Mouse (Mus musculus) kidney, embryonic 16.5 days (tissue): ENCODE results near the gene Tmem200b. TPM values are rescaled to one million over a fixed set of nuclear protein-coding genes. Genes with fewer than 3 reads are reported as not detected.

Experiments
- ATAC-seq: fragments of 200-750 bp; cut with Nextera tagmentation; 2 replicates; pipeline ENCODE4 v1.8.0; 2017; ENCODE audit warnings: moderate TSS enrichment; ENCODE audit not compliant: low FRiP score, low TSS enrichment
- H3K27ac ChIP-seq: fragments of 300-500 bp; sonication (generic); 2 replicates; pipeline ENCODE4 v1.5.1; 2014; ENCODE audit warnings: low read length
- H3K27me3 ChIP-seq: fragments of 300-500 bp; sonication (generic); 2 replicates; pipeline ENCODE4 v1.6.1; 2014; ENCODE audit warnings: low read length, control low read depth, mixed read lengths; ENCODE audit not compliant: insufficient read depth
- H3K36me3 ChIP-seq: fragments of 300-500 bp; sonication (generic); 2 replicates; pipeline ENCODE4 v1.6.1; 2014; ENCODE audit warnings: low read length, control low read depth, mixed read lengths; ENCODE audit not compliant: insufficient read depth
- H3K4me1 ChIP-seq: fragments of 300-500 bp; sonication (generic); 2 replicates; pipeline ENCODE4 v1.6.1; 2014; ENCODE audit warnings: low read length, control low read depth, mixed read lengths; ENCODE audit not compliant: insufficient read depth
- H3K4me2 ChIP-seq: fragments of 300-500 bp; sonication (generic); replicated peaks from 2 replicates; pipeline ENCODE4 v1.6.1; 2014; ENCODE audit warnings: low read depth, low read length
- H3K4me3 ChIP-seq: fragments of 300-500 bp; sonication (generic); 2 replicates; pipeline ENCODE4 v1.5.1; 2014; ENCODE audit warnings: mild to moderate bottlenecking, low read length
- H3K9ac ChIP-seq: fragments of 300-500 bp; sonication (generic); replicated peaks from 2 replicates; pipeline ENCODE4 v1.6.1; 2014; ENCODE audit warnings: low read length
- H3K9me3 ChIP-seq: fragments of 300-500 bp; sonication (generic); 2 replicates; pipeline ENCODE4 v1.6.1; 2016; ENCODE audit warnings: low read length, control low read depth
- WGBS: fragments of 180-500 bp; shearing (Covaris S2); extraction: QIAGEN DNeasy Blood & Tissue Kit; methylation state at CpG from one replicate; pipeline ENCODE4 v1.1.7; 2014; 5-methylcytosine and 5-hydroxymethylcytosine counted together
- polyA plus RNA-seq: library from polyadenylated mRNA; unstranded; fragments of >200 nt; fragmentation: Nextera tagmentation; extraction: Ambion mirVana; gene quantifications from 2 replicates; pipeline ENCODE4 v1.2.1, GENCODE M21; 2015

Gene Tmem200b
- polyA plus RNA-seq, 1 experiment from 2014 or later = 1.0 TPM

- Histone ChIP-seq H3K27ac (no peak overlapping the region), H3K4me3 (no peak overlapping the region), H3K9ac (no peak overlapping the region), H3K4me1 (peaks cover 17% of the 10 kb centered on the region), H3K27me3 (no peaks in the 10 kb centered on the region), H3K4me2 (no peak overlapping the region), H3K9me3 (no peaks in the 10 kb centered on the region), H3K36me3 (peaks cover 15% of the 10 kb centered on the region)
- ATAC-seq = no peak
- 64% methylated on average over 6 of the region's 6 CpGs for WGBS
These were observed 38.0 kb upstream of the Tmem200b start for GRCm38 (mm10) chr4:131883571-131883970.

GRCm38 (mm10) chr4:131885376-131885775, 36.2 kb upstream of the Tmem200b start:
- 75% methylated on average over 6 of the region's 6 CpGs for WGBS
- ATAC-seq = no peak
- no peaks in the 10 kb centered on the region for H3K27me3 ChIP-seq
- H3K9ac ChIP-seq = no peak overlapping the region
- H3K9me3 ChIP-seq = no peaks in the 10 kb centered on the region
- no peak overlapping the region for H3K4me2 ChIP-seq
- H3K4me1 ChIP-seq = peaks cover 6% of the 10 kb centered on the region; the same call in 1 of the 2 replicates
- peaks cover 15% of the 10 kb centered on the region for H3K36me3 ChIP-seq
- no peak overlapping the region for H3K27ac ChIP-seq
- no peak overlapping the region for H3K4me3 ChIP-seq

GRCm38 (mm10) chr4:131888564-131888963, 33.0 kb upstream of the Tmem200b start:
- Histone ChIP-seq H3K9me3 (no peaks in the 10 kb centered on the region), H3K36me3 (peaks cover 35% of the 10 kb centered on the region), H3K9ac (no peak overlapping the region), H3K4me2 (no peak overlapping the region), H3K27ac (no peak overlapping the region), H3K4me3 (no peak overlapping the region), H3K27me3 (no peaks in the 10 kb centered on the region), H3K4me1 (no peaks in the 10 kb centered on the region; the same call in 1 of the 2 replicates)
- no peak for ATAC-seq
- 83% methylated on average over 1 of the region's 1 CpGs for WGBS

GRCm38 (mm10) chr4:131890692-131891091, 30.9 kb upstream of the Tmem200b start:
- peaks cover 47% of the 10 kb centered on the region for H3K36me3 ChIP-seq
- no peak overlapping the region for H3K4me2 ChIP-seq
- no peak overlapping the region for H3K4me3 ChIP-seq
- WGBS = 81% methylated on average over 3 of the region's 3 CpGs
- H3K9ac ChIP-seq = no peak overlapping the region
- H3K27me3 ChIP-seq = no peaks in the 10 kb centered on the region
- no peaks in the 10 kb centered on the region for H3K9me3 ChIP-seq
- no peak for ATAC-seq
- no peak overlapping the region for H3K27ac ChIP-seq
- H3K4me1 ChIP-seq = no peaks in the 10 kb centered on the region

- WGBS = 92% methylated on average over 5 of the region's 5 CpGs
- no peak overlapping the region for H3K27ac ChIP-seq
- H3K27me3 ChIP-seq = no peaks in the 10 kb centered on the region
- peaks cover 82% of the 10 kb centered on the region for H3K36me3 ChIP-seq
- ATAC-seq = no peak
- no peak overlapping the region for H3K4me2 ChIP-seq
- no peaks in the 10 kb centered on the region for H3K4me1 ChIP-seq
- H3K4me3 ChIP-seq = no peak overlapping the region
- H3K9me3 ChIP-seq = no peaks in the 10 kb centered on the region
- H3K9ac ChIP-seq = no peak overlapping the region
These were observed 24.5 kb upstream of the Tmem200b start for GRCm38 (mm10) chr4:131897109-131897508.

GRCm38 (mm10) chr4:131897787-131898186, 23.8 kb upstream of the Tmem200b start:
- Histone ChIP-seq H3K9me3 (no peaks in the 10 kb centered on the region), H3K4me1 (no peaks in the 10 kb centered on the region), H3K36me3 (peaks cover 82% of the 10 kb centered on the region), H3K27me3 (no peaks in the 10 kb centered on the region), H3K4me2 (no peak overlapping the region), H3K9ac (no peak overlapping the region), H3K4me3 (no peak overlapping the region), H3K27ac (no peak overlapping the region)
- WGBS = 91% methylated on average over 8 of the region's 8 CpGs
- ATAC-seq = no peak

- H3K9ac ChIP-seq = no peak overlapping the region
- H3K4me2 ChIP-seq = no peak overlapping the region
- no peak overlapping the region for H3K27ac ChIP-seq
- H3K36me3 ChIP-seq = peaks cover 74% of the 10 kb centered on the region
- no peaks in the 10 kb centered on the region for H3K9me3 ChIP-seq
- no peak overlapping the region for H3K4me3 ChIP-seq
- no peaks in the 10 kb centered on the region for H3K4me1 ChIP-seq
- H3K27me3 ChIP-seq = no peaks in the 10 kb centered on the region
- WGBS = 80% methylated on average over 12 of the region's 12 CpGs
- ATAC-seq = no peak
These were observed 22.9 kb upstream of the Tmem200b start for GRCm38 (mm10) chr4:131898503-131899179.

- H3K4me3 ChIP-seq = no peak overlapping the region
- H3K27me3 ChIP-seq = no peaks in the 10 kb centered on the region
- no peak overlapping the region for H3K4me2 ChIP-seq
- peaks cover 71% of the 10 kb centered on the region for H3K36me3 ChIP-seq
- no peak for ATAC-seq
- no peak overlapping the region for H3K9ac ChIP-seq
- H3K27ac ChIP-seq = no peak overlapping the region
- WGBS = 80% methylated on average over 6 of the region's 6 CpGs
- H3K4me1 ChIP-seq = no peaks in the 10 kb centered on the region
- no peaks in the 10 kb centered on the region for H3K9me3 ChIP-seq
These were observed 22.4 kb upstream of the Tmem200b start for GRCm38 (mm10) chr4:131899180-131899554.

- H3K4me3 ChIP-seq = no peak overlapping the region
- H3K4me1 ChIP-seq = no peaks in the 10 kb centered on the region
- no peak overlapping the region for H3K9ac ChIP-seq
- H3K27me3 ChIP-seq = no peaks in the 10 kb centered on the region
- ATAC-seq = no peak
- no peak overlapping the region for H3K4me2 ChIP-seq
- no peaks in the 10 kb centered on the region for H3K9me3 ChIP-seq
- 91% methylated on average over 15 of the region's 15 CpGs for WGBS
- peaks cover 63% of the 10 kb centered on the region for H3K36me3 ChIP-seq
- H3K27ac ChIP-seq = no peak overlapping the region
These were observed 20.5 kb upstream of the Tmem200b start for GRCm38 (mm10) chr4:131901090-131901489.

- peaks cover 37% of the 10 kb centered on the region for H3K36me3 ChIP-seq
- H3K4me2 ChIP-seq = no peak overlapping the region
- no peak overlapping the region for H3K4me3 ChIP-seq
- 64% methylated on average over 8 of the region's 8 CpGs for WGBS
- no peaks in the 10 kb centered on the region for H3K27me3 ChIP-seq
- ATAC-seq = peak; percentile 49; the same call in 1 of the 2 replicates
- no peak overlapping the region for H3K9ac ChIP-seq
- H3K9me3 ChIP-seq = peaks cover 5% of the 10 kb centered on the region
- H3K27ac ChIP-seq = no peak overlapping the region
- H3K4me1 ChIP-seq = no peaks in the 10 kb centered on the region
These were observed 17.1 kb upstream of the Tmem200b start for GRCm38 (mm10) chr4:131904478-131904877.
